Mouse (Mus musculus): ENCODE results near the gene Ephb1. TPM values are rescaled to one million over a fixed set of nuclear protein-coding genes. Genes with fewer than 3 reads are reported as not detected.

Ephb1 gene
- polyA plus RNA-seq, 1 experiment: 20.5 TPM

- DNase-seq (ENCODE audit: extremely low spot score in 1 of 2, low spot score in 1 of 2): no peak
Observed at GRCm38 (mm10) chr9:101939006-101939405, 415.5 kb downstream of the Ephb1 start.

GRCm38 (mm10) chr9:101938066-101938465 lies 416.4 kb downstream of the Ephb1 start:
- DNase-seq (ENCODE audit: extremely low spot score in 1 of 2, low spot score in 1 of 2): no peak

- no peak for DNase-seq (ENCODE audit: extremely low spot score in 1 of 2, low spot score in 1 of 2)
Observed at GRCm38 (mm10) chr9:101934887-101935286, 419.6 kb downstream of the Ephb1 start.

- no peak for DNase-seq (ENCODE audit: extremely low spot score in 1 of 2, low spot score in 1 of 2)
Observed at GRCm38 (mm10) chr9:101933946-101934573, 420.4 kb downstream of the Ephb1 start.

GRCm38 (mm10) chr9:101924829-101925228 lies 429.7 kb downstream of the Ephb1 start:
- DNase-seq (ENCODE audit: extremely low spot score in 1 of 2, low spot score in 1 of 2): no peak

GRCm38 (mm10) chr9:101922846-101923245 lies 431.6 kb downstream of the Ephb1 start:
- DNase-seq (ENCODE audit: extremely low spot score in 1 of 2, low spot score in 1 of 2): no peak

GRCm38 (mm10) chr9:101919324-101919723 lies 435.2 kb downstream of the Ephb1 start:
- DNase-seq (ENCODE audit: extremely low spot score in 1 of 2, low spot score in 1 of 2): no peak

GRCm38 (mm10) chr9:101918771-101919170 lies 435.7 kb downstream of the Ephb1 start:
- no peak for DNase-seq (ENCODE audit: extremely low spot score in 1 of 2, low spot score in 1 of 2)

- DNase-seq (ENCODE audit: extremely low spot score in 1 of 2, low spot score in 1 of 2): no peak
Observed at GRCm38 (mm10) chr9:101915082-101915481, 439.4 kb downstream of the Ephb1 start.

- peak in 1 of 2 experiments; percentile 21 for DNase-seq (ENCODE audit: extremely low spot score in 1 of 2, low spot score in 1 of 2)
Observed at GRCm38 (mm10) chr9:101911176-101911866, 443.2 kb downstream of the Ephb1 start.

- no peak for DNase-seq (ENCODE audit: extremely low spot score in 1 of 2, low spot score in 1 of 2)
Observed at GRCm38 (mm10) chr9:101909491-101909890, 445.0 kb downstream of the Ephb1 start.

- DNase-seq (ENCODE audit: extremely low spot score in 1 of 2, low spot score in 1 of 2): no peak
Observed at GRCm38 (mm10) chr9:101908849-101909248, 445.6 kb downstream of the Ephb1 start.

GRCm38 (mm10) chr9:101907747-101908255 lies 446.7 kb downstream of the Ephb1 start:
- DNase-seq (ENCODE audit: extremely low spot score in 1 of 2, low spot score in 1 of 2): no peak

- no peak for DNase-seq (ENCODE audit: extremely low spot score in 1 of 2, low spot score in 1 of 2)
Observed at GRCm38 (mm10) chr9:101903406-101903805, 451.1 kb downstream of the Ephb1 start.

GRCm38 (mm10) chr9:101897851-101898250 lies 456.6 kb downstream of the Ephb1 start:
- no peak for DNase-seq (ENCODE audit: extremely low spot score in 1 of 2, low spot score in 1 of 2)

- DNase-seq (ENCODE audit: extremely low spot score in 1 of 2, low spot score in 1 of 2): no peak
Observed at GRCm38 (mm10) chr9:101883295-101883694, 471.2 kb downstream of the Ephb1 start.

GRCm38 (mm10) chr9:101877109-101877987 lies 477.1 kb downstream of the Ephb1 start:
- no peak for DNase-seq (ENCODE audit: extremely low spot score in 1 of 2, low spot score in 1 of 2)

- DNase-seq (ENCODE audit: extremely low spot score in 1 of 2, low spot score in 1 of 2): no peak
Observed at GRCm38 (mm10) chr9:101875306-101875705, 479.2 kb downstream of the Ephb1 start.
